Mouse (Mus musculus): ENCODE results near the gene Rgl1.

Gene Rgl1

GRCm38 (mm10) chr1:152766032-152766772 is at the start of gene Rgl1, which contains the start of gene Arpc5:
Rgl1 (minus strand) TSS chr1:152766351.
Arpc5 (plus strand) TSS chr1:152766542.
- peak; percentile 92 for DNase-seq (ENCODE audit: low read depth, low spot score)

- peak; percentile 16 for DNase-seq (ENCODE audit: low read depth, low spot score)
These were observed 49.1 kb upstream of the Rgl1 start for GRCm38 (mm10) chr1:152815265-152815701.

- no peak for DNase-seq (ENCODE audit: low read depth, low spot score)
These were observed 44.6 kb upstream of the Rgl1 start for GRCm38 (mm10) chr1:152810533-152811439.

GRCm38 (mm10) chr1:152809541-152810252 is 43.5 kb upstream of the Rgl1 start:
- no peak for DNase-seq (ENCODE audit: low read depth, low spot score)

GRCm38 (mm10) chr1:152808392-152808680 is 42.2 kb upstream of the Rgl1 start:
- no peak for DNase-seq (ENCODE audit: low read depth, low spot score)

- no peak for DNase-seq (ENCODE audit: low read depth, low spot score)
These were observed 41.7 kb upstream of the Rgl1 start for GRCm38 (mm10) chr1:152807619-152808391.

- DNase-seq (ENCODE audit: low read depth, low spot score): no peak
These were observed 38.8 kb upstream of the Rgl1 start for GRCm38 (mm10) chr1:152804907-152805306.

- no peak for DNase-seq (ENCODE audit: low read depth, low spot score)
These were observed 34.6 kb upstream of the Rgl1 start for GRCm38 (mm10) chr1:152800633-152801176.

GRCm38 (mm10) chr1:152799897-152800296 is 33.7 kb upstream of the Rgl1 start, which contains the start of gene Ncf2:
Ncf2 (plus strand) TSS chr1:152800194.
- no peak for DNase-seq (ENCODE audit: low read depth, low spot score)

GRCm38 (mm10) chr1:152798125-152798524 is 32.0 kb upstream of the Rgl1 start:
- DNase-seq (ENCODE audit: low read depth, low spot score): no peak

- no peak for DNase-seq (ENCODE audit: low read depth, low spot score)
These were observed 30.6 kb upstream of the Rgl1 start for GRCm38 (mm10) chr1:152796683-152797263.

GRCm38 (mm10) chr1:152795688-152796255 is 29.6 kb upstream of the Rgl1 start:
- DNase-seq (ENCODE audit: low read depth, low spot score): no peak

- no peak for DNase-seq (ENCODE audit: low read depth, low spot score)
These were observed 27.5 kb upstream of the Rgl1 start for GRCm38 (mm10) chr1:152793495-152794130.

GRCm38 (mm10) chr1:152792736-152793494 is 26.8 kb upstream of the Rgl1 start:
- no peak for DNase-seq (ENCODE audit: low read depth, low spot score)

GRCm38 (mm10) chr1:152791269-152791668 is 25.1 kb upstream of the Rgl1 start:
- no peak for DNase-seq (ENCODE audit: low read depth, low spot score)

GRCm38 (mm10) chr1:152790821-152791220 is 24.7 kb upstream of the Rgl1 start:
- no peak for DNase-seq (ENCODE audit: low read depth, low spot score)

- no peak for DNase-seq (ENCODE audit: low read depth, low spot score)
These were observed 24.1 kb upstream of the Rgl1 start for GRCm38 (mm10) chr1:152790254-152790653.

GRCm38 (mm10) chr1:152788121-152788660 is 22.0 kb upstream of the Rgl1 start:
- DNase-seq (ENCODE audit: low read depth, low spot score): no peak

GRCm38 (mm10) chr1:152786953-152787352 is 20.8 kb upstream of the Rgl1 start:
- no peak for DNase-seq (ENCODE audit: low read depth, low spot score)
